Mouse (Mus musculus) lung, postnatal 0 days (tissue): ENCODE results near the gene Brd3os. TPM values are rescaled to one million over a fixed set of nuclear protein-coding genes. Genes with fewer than 3 reads are reported as not detected.

Source experiments
- ATAC-seq: fragments of 200-750 bp; cut with Nextera tagmentation; 2 replicates; pipeline ENCODE4 v1.8.0; 2017; ENCODE audit warnings: moderate library complexity
- DNase-seq: peaks from one replicate; pipeline ENCODE4 v3.0.0-alpha.2; 2016; ENCODE audit warnings: low spot score
- H3K27ac ChIP-seq: fragments of 300-500 bp; sonication (generic); 2 replicates; pipeline ENCODE4 v1.5.1; 2014; ENCODE audit warnings: antibody characterized with exemption, mild to moderate bottlenecking, low read length, mixed read lengths
- H3K27me3 ChIP-seq: fragments of 300-500 bp; sonication (generic); replicated peaks from 2 replicates; pipeline ENCODE4 v1.6.1; 2014; ENCODE audit warnings: low read length, mixed read lengths; ENCODE audit not compliant: insufficient read depth
- H3K36me3 ChIP-seq: fragments of 300-500 bp; sonication (generic); 2 replicates; pipeline ENCODE4 v1.6.1; 2014; ENCODE audit warnings: low read length, mixed read lengths; ENCODE audit not compliant: insufficient read depth
- H3K4me1 ChIP-seq: fragments of 300-500 bp; sonication (generic); 2 replicates; pipeline ENCODE4 v1.6.1; 2014; ENCODE audit warnings: antibody characterized with exemption, low read depth, low read length, mixed read lengths; ENCODE audit not compliant: insufficient read depth
- H3K4me2 ChIP-seq: fragments of 300-500 bp; sonication (generic); replicated peaks from 2 replicates; pipeline ENCODE4 v1.6.1; 2014; ENCODE audit warnings: low read depth, mild to moderate bottlenecking, low read length, moderate library complexity, mixed read lengths
- H3K4me3 ChIP-seq: fragments of 300-500 bp; sonication (generic); 2 replicates; pipeline ENCODE4 v1.5.1; 2014; ENCODE audit warnings: low read depth, low read length
- H3K9ac ChIP-seq: fragments of 300-500 bp; sonication (generic); replicated peaks from 2 replicates; pipeline ENCODE4 v1.6.1; 2014; ENCODE audit warnings: low read depth, mild to moderate bottlenecking
- H3K9me3 ChIP-seq: fragments of 300-500 bp; sonication (generic); 2 replicates; pipeline ENCODE4 v1.6.1; 2016; ENCODE audit warnings: low read length, mixed read lengths
- CTCF ChIP-seq: IDR thresholded peaks from 2 replicates; pipeline ENCODE4 v1.5.1; 2016; ENCODE audit warnings: antibody characterized with exemption, mild to moderate bottlenecking
- EP300 ChIP-seq: IDR thresholded peaks from 2 replicates; pipeline ENCODE4 v1.6.1; 2016; ENCODE audit warnings: antibody characterized with exemption, mild to moderate bottlenecking, control low read depth
- WGBS: fragments of 180-500 bp; shearing (Covaris S2); extraction: QIAGEN DNeasy Blood & Tissue Kit; methylation state at CpG from one replicate; pipeline ENCODE4 v1.1.7; 2014; 5-methylcytosine and 5-hydroxymethylcytosine counted together
- polyA plus RNA-seq: library from polyadenylated mRNA; unstranded; fragments of >200 nt; fragmentation: Nextera tagmentation; extraction: Ambion mirVana; gene quantifications from 2 replicates; pipeline ENCODE4 v1.2.1, GENCODE M21; 2015

The Brd3os gene
- polyA plus RNA-seq, 1 experiment from 2014 or later, result 3.8 TPM

DNA sequence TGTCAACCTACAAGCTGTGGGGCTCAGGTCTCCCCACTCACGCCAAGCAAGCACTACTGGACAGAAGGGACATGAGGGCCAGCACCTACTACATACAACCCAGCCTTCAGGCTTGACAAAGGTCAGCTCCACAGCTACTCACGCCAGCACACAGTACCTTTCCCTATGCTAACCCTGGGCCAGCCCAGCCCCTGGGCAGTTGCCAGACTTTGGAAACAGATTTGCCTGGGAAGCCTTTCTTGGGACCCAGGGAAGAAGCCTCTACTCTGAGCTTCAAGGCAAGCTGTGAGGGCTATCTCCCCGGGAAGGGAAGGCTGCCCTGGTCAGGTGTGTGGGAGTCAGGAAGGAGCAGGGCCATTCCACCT is 27.8 kb downstream of the Brd3os start:
- Histone ChIP-seq H3K4me2 (no peak overlapping the region), H3K4me3 (no peak overlapping the region), H3K36me3 (no peaks in the 10 kb centered on the region), H3K27me3 (no peaks in the 10 kb centered on the region), H3K4me1 (peaks cover 11% of the 10 kb centered on the region; the same call in 1 of the 2 replicates), H3K9me3 (no peaks in the 10 kb centered on the region), H3K9ac (no peak overlapping the region), H3K27ac (no peak overlapping the region)
- 71% methylated on average over 3 of the region's 3 CpGs for WGBS
- DNase-seq (no peak), ATAC-seq (no peak)
- TF ChIP-seq EP300, result no peak
- no peak for TF ChIP-seq CTCF

DNA sequence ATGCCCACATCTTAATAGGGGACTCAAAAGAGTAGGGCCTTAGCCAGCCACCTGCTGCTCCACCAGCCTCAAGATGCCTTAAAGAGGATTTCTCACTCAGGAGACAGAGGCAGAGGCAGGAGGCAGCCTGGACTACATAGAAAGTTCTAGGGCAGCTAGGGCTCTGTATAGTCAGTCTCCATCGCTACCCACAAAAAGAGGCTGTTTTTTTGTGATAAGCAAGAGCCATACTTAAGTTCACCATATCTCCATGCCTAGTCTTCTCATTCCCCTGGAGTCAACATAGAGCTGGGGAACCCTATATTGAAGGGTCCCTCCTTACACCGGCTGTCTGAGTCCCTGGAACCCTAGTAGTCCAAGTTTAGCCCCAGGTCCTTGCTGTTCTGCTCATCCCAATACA is 28.4 kb downstream of the Brd3os start:
- WGBS, result 88% methylated on average over 2 of the region's 2 CpGs
- peaks cover 11% of the 10 kb centered on the region; the same call in 1 of the 2 replicates for H3K4me1 ChIP-seq
- H3K36me3 ChIP-seq, result no peaks in the 10 kb centered on the region

DNA sequence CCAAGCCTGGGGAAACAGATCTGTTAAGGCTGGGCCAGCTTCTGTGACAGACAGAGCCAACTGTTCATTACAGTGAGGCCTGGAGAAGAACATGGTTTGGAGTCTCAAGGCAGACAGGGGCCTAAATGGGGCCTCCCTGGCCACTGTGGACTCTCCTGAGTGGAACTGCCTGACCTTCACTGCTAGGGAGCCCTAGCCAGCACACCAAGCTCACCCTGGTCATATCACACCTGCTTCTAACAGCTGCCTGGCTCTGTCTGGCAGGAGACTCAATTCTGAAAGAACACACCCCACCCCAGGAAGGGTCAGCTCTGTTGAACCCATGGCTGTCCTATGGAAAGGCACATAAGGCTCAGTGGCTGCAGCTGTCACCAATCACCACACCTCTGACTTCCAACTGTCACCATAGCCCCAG is 29.1 kb downstream of the Brd3os start:
- Histone ChIP-seq H3K27ac (no peak overlapping the region), H3K9ac (no peak overlapping the region), H3K4me3 (no peak overlapping the region), H3K9me3 (no peaks in the 10 kb centered on the region), H3K4me2 (no peak overlapping the region), H3K27me3 (no peaks in the 10 kb centered on the region), H3K4me1 (peaks cover 11% of the 10 kb centered on the region; the same call in 1 of the 2 replicates), H3K36me3 (no peaks in the 10 kb centered on the region)
- ATAC-seq, result no peak
- TF ChIP-seq EP300, result no peak
- no peak for TF ChIP-seq CTCF
- no peak for DNase-seq

More for the DNA sequence above, 28.4 kb downstream of the Brd3os start:
- no peak for ATAC-seq
- Histone ChIP-seq H3K27ac (no peak overlapping the region), H3K4me3 (no peak overlapping the region), H3K27me3 (no peaks in the 10 kb centered on the region), H3K9me3 (no peaks in the 10 kb centered on the region), H3K9ac (no peak overlapping the region), H3K4me2 (no peak overlapping the region)
- no peak for TF ChIP-seq CTCF
- TF ChIP-seq EP300, result no peak
- DNase-seq, result no peak

DNA sequence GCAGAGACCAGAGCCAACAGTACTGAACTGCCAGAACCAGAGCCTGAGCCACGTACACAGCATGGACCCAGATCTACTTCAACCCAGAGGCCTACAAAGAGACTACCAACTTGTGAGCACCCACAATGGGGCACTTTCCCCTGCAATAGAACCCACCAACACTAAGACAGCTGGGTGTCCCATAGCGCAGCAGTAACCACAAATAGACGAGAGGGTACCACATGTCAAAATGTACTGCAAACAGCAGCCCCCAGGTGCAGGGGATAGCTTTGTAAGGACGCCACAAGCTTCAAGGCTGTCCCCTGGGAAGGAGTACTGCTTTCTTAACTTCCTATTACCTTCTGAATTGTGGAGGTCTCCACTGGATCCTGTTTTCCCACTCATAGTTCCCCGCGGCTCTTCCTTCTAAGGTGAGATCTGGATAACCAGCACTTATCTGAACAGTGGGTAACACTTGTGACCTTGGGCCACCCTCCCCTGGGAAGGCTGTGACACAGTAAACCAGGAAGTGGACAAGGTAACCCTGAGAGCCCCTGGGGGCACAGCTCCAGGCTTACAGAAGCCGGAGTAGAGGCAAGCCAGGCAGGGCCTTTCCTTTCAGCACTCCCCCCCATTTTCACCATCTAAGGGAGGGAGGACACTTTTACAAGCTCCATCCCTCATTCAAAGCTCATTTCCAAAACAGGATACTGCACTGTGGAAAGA is 31.1 kb downstream of the Brd3os start:
- H3K27me3 ChIP-seq, result no peaks in the 10 kb centered on the region
- ATAC-seq (no peak), DNase-seq (no peak)
- WGBS, result 48% methylated on average over 7 of the region's 7 CpGs
- H3K4me3 ChIP-seq, result peak overlapping the region; percentile 66; the same call in 1 of the 2 replicates
- H3K4me1 ChIP-seq, result peaks cover 11% of the 10 kb centered on the region; the same call in 1 of the 2 replicates
- H3K9me3 ChIP-seq, result no peaks in the 10 kb centered on the region
- no peak for TF ChIP-seq EP300
- no peak for TF ChIP-seq CTCF
- H3K27ac ChIP-seq, result 0 out of 2 replicates have a peak overlapping the region, but pooled peaks have one; percentile 95
- no peaks in the 10 kb centered on the region for H3K36me3 ChIP-seq
- no peak overlapping the region; the same call in 1 of the 2 replicates for H3K9ac ChIP-seq
- H3K4me2 ChIP-seq, result peak overlapping the region; percentile 75

DNA sequence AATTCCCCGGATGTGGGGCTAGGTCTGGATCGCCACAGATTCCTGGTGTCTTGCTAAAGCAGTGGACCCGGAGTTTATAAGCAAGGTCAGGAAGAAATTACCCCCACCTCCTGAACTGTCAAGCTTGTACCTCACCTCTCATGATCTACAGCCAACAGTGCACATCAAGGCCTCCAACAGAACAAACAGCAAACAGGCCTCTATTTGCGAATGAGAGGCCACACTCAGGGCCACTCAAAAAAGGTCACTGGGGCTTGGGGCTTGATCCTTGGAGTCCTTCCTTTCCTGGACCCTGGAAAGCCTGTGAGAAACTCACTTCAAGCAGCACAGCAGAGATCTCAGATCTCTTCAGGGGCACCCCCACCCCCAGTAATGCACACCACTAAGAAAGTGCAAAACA is 31.8 kb downstream of the Brd3os start:
- peak overlapping the region; percentile 75 for H3K4me2 ChIP-seq
- no peaks in the 10 kb centered on the region for H3K36me3 ChIP-seq
- H3K27me3 ChIP-seq, result no peaks in the 10 kb centered on the region
- 11% methylated on average over 4 of the region's 4 CpGs for WGBS
- TF ChIP-seq EP300 (no peak), CTCF (no peak)
- peak overlapping the region; percentile 61 for H3K9ac ChIP-seq
- ATAC-seq (no peak), DNase-seq (no peak)
- H3K27ac ChIP-seq, result peak overlapping the region; percentile 95; the same call in 1 of the 2 replicates
- peaks cover 11% of the 10 kb centered on the region; the same call in 1 of the 2 replicates for H3K4me1 ChIP-seq
- no peaks in the 10 kb centered on the region for H3K9me3 ChIP-seq
- peak overlapping the region; percentile 66 for H3K4me3 ChIP-seq

DNA sequence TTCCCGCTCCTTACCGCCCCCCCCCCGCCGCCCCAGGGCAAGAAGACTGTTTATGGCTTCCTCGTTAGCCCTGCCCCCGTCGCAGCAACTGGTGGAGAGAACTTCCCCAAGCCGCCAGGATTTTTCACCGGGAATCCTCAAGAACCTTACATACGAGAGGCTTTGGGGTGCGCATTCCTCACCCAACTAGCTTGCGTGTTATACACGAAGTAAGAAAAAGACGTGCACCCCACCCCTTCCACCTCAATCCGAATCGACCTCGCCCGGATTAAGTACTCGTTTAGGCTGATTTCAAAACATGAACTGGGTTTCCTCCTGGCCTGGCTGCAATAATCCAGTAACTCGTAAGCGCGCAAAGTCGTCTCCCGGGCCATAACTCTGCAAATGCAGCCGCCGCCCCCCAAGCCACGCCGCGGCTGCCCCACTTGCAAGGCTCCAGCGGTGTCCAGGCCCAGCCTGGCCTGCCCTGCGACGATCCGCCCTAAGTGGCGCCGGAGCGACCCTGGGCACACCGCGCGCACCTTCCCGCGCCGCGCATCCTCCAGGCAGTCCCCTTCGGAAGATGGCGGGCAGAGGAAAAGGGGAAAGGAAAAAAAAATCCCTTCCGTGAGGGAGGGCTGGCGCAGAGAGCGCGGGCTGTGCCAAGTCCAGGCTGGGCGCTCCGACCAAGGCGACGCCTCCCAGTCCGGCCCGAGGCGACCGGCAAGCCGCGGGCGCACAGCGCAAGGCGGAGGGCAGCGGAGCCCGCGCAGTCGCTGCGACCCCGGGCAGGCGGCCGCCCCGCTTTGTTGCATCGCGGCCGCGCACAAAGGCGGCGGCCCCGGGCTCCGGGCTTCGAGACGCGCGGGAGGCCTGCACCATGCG is 32.7 kb downstream of the Brd3os start:
- Histone ChIP-seq H3K27me3 (no peaks in the 10 kb centered on the region), H3K4me1 (peaks cover 11% of the 10 kb centered on the region; the same call in 1 of the 2 replicates), H3K4me2 (peak overlapping the region; percentile 75), H3K9ac (peak overlapping the region; percentile 61), H3K36me3 (no peaks in the 10 kb centered on the region), H3K27ac (peak overlapping the region; percentile 95), H3K4me3 (peak overlapping the region; percentile 66), H3K9me3 (no peaks in the 10 kb centered on the region)
- peak; percentile 67 for DNase-seq
- WGBS, result under 1% methylated on average over 68 of the region's 84 CpGs
- TF ChIP-seq CTCF (no peak), EP300 (no peak)
- peak; percentile 39 for ATAC-seq
